Mouse (Mus musculus): ENCODE measurements around the gene Ptgdr2. TPM values are rescaled to one million over a fixed set of nuclear protein-coding genes. Genes with fewer than 3 reads are reported as not detected.

The Ptgdr2 gene
- polyA plus RNA-seq, 1 experiment from 2014 or later = 0.27 TPM

DNA sequence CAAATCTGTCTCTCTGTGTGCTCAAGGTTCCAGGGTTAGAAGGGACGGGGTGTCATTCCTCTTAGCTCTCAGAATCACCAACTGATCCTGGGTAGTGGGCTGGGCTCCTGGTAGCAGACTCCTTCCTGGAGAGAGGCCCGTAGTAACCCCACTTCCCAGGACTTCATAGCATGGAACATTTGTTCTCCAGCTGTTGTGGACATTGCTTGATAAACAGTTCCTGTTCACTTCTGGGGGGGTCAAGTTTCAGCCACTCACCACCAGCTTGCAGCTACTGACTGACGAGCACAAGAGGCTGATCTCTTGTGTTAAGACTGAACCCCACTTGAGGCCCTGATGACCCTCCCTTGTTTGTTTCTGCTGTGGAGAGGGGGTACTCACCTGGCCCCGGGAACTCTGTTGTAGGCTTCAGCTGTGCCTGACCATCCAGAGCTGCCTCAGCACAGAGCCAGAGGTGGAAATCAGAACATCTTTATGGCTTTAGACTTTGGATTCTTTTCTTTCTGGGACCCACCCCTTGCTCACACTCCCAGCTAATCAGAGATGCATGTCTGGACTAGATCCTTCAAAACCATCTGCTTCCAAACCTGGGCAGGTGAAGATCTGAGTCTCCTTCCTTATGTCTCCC lies 37.4 kb downstream of the Ptgdr2 start, which contains the start of gene Ms4a10:
TSS of gene Ms4a10 (minus strand) at position 433 of the 628 bp plus-strand sequence.
- no peak for ATAC-seq (replicated peaks; ENCODE audit: insufficient number of reproducible peaks, low FRiP score, low TSS enrichment)
- Histone ChIP-seq H3K4me2 (no peak within 1 kb of the TSS), H3K36me3 (ENCODE audit: control insufficient read depth, insufficient read depth, low read length) (no peaks in the 10 kb centered on the region), H3K27me3 (ENCODE audit: control insufficient read depth, insufficient read depth, low read length) (no peaks in the 10 kb centered on the region), H3K9me3 (replicated peaks; ENCODE audit: control insufficient read depth, low read length) (peaks cover 5% of the 10 kb centered on the region; the same call in 1 of the 2 replicates), H3K4me1 (ENCODE audit: control insufficient read depth, insufficient read depth, low read length) (peaks cover 6% of the 10 kb centered on the region; the same call in 1 of the 2 replicates), H3K27ac (ENCODE audit: low read depth, low read length) (no peak within 1 kb of the TSS), H3K9ac (ENCODE audit: low read depth, low read length) (no peak within 1 kb of the TSS), H3K4me3 (ENCODE audit: low read depth, low read length) (no peak within 1 kb of the TSS)
- 22% methylated on average over 4 of the region's 4 CpGs for WGBS (ENCODE audit: insufficient replicate concordance)

DNA sequence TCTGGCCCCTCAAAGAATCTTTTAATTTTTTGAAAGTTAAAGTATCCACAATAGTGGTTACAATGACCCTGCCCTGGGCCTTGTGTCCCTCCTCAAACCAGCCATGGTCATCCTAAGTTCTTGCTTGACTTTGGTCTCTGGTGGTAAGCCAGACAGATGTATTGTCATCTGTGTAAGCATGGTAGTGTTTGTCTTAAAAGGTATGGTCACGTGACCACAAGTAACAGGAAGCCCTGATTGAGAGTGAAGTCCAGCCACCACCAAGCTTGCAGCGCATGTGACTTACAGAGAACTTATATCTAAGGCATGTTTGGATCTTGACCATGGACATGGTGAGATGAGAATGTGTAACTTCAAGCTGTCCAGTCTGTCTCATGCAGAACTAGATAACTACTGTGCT lies 38.2 kb downstream of the Ptgdr2 start:
- Histone ChIP-seq H3K36me3 (ENCODE audit: control insufficient read depth, insufficient read depth, low read length) (no peaks in the 10 kb centered on the region), H3K9ac (ENCODE audit: low read depth, low read length) (no peak overlapping the region), H3K4me3 (ENCODE audit: low read depth, low read length) (no peak overlapping the region), H3K9me3 (replicated peaks; ENCODE audit: control insufficient read depth, low read length) (peaks cover 5% of the 10 kb centered on the region; the same call in 1 of the 2 replicates), H3K27me3 (ENCODE audit: control insufficient read depth, insufficient read depth, low read length) (no peaks in the 10 kb centered on the region), H3K27ac (ENCODE audit: low read depth, low read length) (no peak overlapping the region), H3K4me1 (ENCODE audit: control insufficient read depth, insufficient read depth, low read length) (peaks cover 6% of the 10 kb centered on the region; the same call in 1 of the 2 replicates), H3K4me2 (no peak overlapping the region)
- no peak for ATAC-seq (replicated peaks; ENCODE audit: insufficient number of reproducible peaks, low FRiP score, low TSS enrichment)
- WGBS (ENCODE audit: insufficient replicate concordance) = 82% methylated on average over 2 of the region's 2 CpGs

DNA sequence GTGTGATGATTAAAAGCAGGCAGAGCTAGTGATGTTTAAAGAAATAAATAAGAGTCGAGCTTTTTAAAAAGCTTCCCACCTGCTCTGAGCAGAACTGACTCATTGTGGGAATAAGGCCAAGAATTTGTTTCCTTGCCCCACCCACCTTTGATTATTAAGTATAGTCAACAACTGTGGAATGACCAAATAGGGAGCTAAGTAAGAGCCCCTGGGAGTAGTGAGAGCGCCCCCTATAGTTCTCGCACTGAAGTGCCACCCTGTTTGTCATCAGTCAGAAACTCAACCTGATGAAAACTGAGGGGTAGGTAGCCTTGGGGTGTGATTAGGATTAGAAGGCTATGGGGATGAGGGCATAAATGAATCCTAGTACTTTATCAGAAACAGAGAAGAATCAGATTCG lies 39.4 kb downstream of the Ptgdr2 start:
- Histone ChIP-seq H3K4me2 (no peak overlapping the region), H3K9me3 (replicated peaks; ENCODE audit: control insufficient read depth, low read length) (peaks cover 5% of the 10 kb centered on the region; the same call in 1 of the 2 replicates), H3K27ac (ENCODE audit: low read depth, low read length) (no peak overlapping the region), H3K27me3 (ENCODE audit: control insufficient read depth, insufficient read depth, low read length) (no peaks in the 10 kb centered on the region), H3K4me1 (ENCODE audit: control insufficient read depth, insufficient read depth, low read length) (peaks cover 6% of the 10 kb centered on the region; the same call in 1 of the 2 replicates), H3K4me3 (ENCODE audit: low read depth, low read length) (no peak overlapping the region), H3K9ac (ENCODE audit: low read depth, low read length) (no peak overlapping the region), H3K36me3 (ENCODE audit: control insufficient read depth, insufficient read depth, low read length) (no peaks in the 10 kb centered on the region)
- WGBS (ENCODE audit: insufficient replicate concordance) = 39% methylated on average over 4 of the region's 4 CpGs
- ATAC-seq (replicated peaks; ENCODE audit: insufficient number of reproducible peaks, low FRiP score, low TSS enrichment) = no peak

DNA sequence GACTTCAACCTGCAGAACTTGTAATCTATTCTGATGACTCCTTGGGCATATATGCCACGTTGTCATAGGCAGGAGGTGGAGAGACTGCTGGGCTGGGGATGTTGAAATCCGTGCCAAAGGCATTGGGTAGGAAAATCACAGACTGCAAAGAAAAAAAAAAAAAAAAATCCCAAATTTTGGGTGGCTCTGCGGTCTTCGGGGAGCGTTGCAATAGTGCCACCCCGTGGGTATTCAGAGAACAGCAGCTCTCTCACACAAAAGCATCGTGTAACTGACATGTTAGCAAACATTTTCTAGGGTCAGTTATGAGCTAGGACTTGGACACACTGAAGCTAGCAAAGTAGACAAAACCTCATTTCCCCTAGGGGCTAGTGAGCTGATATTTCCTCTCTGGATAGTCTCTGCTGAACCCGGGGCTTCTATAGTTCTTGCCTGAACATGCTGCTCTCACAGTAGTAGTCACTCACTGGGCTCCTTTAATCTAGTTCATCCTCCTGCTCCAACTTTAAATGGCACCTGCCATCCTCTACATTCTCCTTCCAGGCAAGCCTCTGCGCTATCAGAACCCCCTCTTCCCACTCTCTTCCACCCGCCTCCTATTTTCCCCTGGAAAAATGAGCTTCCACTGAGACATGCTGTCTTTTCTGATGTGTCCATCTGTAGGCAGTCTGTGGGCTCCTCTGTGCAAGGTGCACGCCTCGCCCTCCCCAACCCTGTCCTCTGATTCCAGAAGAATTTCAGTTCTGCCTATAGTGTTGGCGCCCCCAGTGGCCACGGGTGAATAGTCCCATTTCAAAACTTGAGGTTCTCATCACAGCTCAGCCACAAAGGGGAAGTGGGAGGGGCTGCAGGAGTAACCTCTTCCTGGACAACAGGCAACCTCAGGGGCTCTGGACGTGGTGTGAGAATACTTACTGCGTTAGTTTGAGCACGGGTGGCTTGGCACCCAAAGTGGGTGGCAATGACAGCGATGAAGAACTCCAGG lies 42.5 kb downstream of the Ptgdr2 start:
- Histone ChIP-seq H3K4me3 (ENCODE audit: low read depth, low read length) (no peak overlapping the region), H3K9me3 (replicated peaks; ENCODE audit: control insufficient read depth, low read length) (no peaks in the 10 kb centered on the region), H3K27ac (ENCODE audit: low read depth, low read length) (no peak overlapping the region), H3K4me2 (peak overlapping the region; percentile 20), H3K4me1 (ENCODE audit: control insufficient read depth, insufficient read depth, low read length) (0 out of 2 replicates have a peak, but pooled peaks cover 3% of the 10 kb centered on the region), H3K36me3 (ENCODE audit: control insufficient read depth, insufficient read depth, low read length) (no peaks in the 10 kb centered on the region), H3K27me3 (ENCODE audit: control insufficient read depth, insufficient read depth, low read length) (no peaks in the 10 kb centered on the region), H3K9ac (ENCODE audit: low read depth, low read length) (no peak overlapping the region)
- ATAC-seq (replicated peaks; ENCODE audit: insufficient number of reproducible peaks, low FRiP score, low TSS enrichment) = no peak; the same call in 1 of the 2 replicates
- 13% methylated on average over 18 of the region's 18 CpGs for WGBS (ENCODE audit: insufficient replicate concordance)

DNA sequence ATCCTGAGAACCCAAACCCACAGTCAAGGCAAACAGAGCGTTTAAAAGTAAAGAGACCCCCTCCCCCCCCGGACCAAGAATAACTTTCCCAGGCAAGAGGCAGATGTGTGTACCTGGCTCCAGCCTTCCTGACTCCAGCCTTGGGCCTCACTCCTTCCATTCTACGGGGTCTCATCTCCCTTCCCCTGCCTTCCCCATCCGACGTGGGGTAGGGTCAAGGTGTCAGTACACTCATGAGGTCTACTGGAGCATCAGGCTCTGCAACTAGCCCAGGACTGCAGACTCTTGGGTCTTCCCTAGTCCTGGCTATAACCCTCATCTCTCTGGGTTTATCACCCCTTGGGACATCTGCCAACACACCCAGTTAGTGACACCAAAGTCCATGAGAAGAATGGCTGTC lies 43.2 kb downstream of the Ptgdr2 start:
- no peak overlapping the region for H3K9ac ChIP-seq (ENCODE audit: low read depth, low read length)
- 0 out of 2 replicates have a peak, but pooled peaks cover 3% of the 10 kb centered on the region for H3K4me1 ChIP-seq (ENCODE audit: control insufficient read depth, insufficient read depth, low read length)
- H3K27ac ChIP-seq (ENCODE audit: low read depth, low read length) = no peak overlapping the region
- H3K27me3 ChIP-seq (ENCODE audit: control insufficient read depth, insufficient read depth, low read length) = no peaks in the 10 kb centered on the region
- no peak for ATAC-seq (replicated peaks; ENCODE audit: insufficient number of reproducible peaks, low FRiP score, low TSS enrichment)
- WGBS (ENCODE audit: insufficient replicate concordance) = 80% methylated on average over 5 of the region's 5 CpGs
- H3K4me2 ChIP-seq = no peak overlapping the region
- H3K9me3 ChIP-seq (replicated peaks; ENCODE audit: control insufficient read depth, low read length) = no peaks in the 10 kb centered on the region
- H3K4me3 ChIP-seq (ENCODE audit: low read depth, low read length) = no peak overlapping the region
- no peaks in the 10 kb centered on the region for H3K36me3 ChIP-seq (ENCODE audit: control insufficient read depth, insufficient read depth, low read length)

DNA sequence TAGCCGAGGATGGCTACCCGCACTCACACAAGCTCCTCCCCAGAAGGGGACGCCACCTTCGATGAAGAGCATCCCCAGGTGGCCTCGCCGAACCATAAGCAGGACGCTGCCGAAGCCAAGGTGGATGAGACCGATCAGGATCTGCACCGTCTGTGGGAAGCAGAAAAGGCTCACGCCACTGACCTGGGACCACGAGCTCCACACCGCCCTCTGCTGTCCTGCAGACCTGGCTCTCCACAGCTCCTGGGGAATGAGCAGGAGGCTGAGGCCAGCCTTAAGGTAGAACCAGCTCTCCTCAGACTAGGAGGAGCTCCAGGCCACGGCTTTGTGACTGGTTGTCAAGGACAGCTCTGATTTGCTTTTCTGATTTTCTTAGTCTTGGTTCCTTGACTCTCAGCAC lies 46.2 kb downstream of the Ptgdr2 start:
- Histone ChIP-seq H3K36me3 (ENCODE audit: control insufficient read depth, insufficient read depth, low read length) (no peaks in the 10 kb centered on the region), H3K9ac (ENCODE audit: low read depth, low read length) (no peak overlapping the region), H3K9me3 (replicated peaks; ENCODE audit: control insufficient read depth, low read length) (no peaks in the 10 kb centered on the region), H3K27me3 (ENCODE audit: control insufficient read depth, insufficient read depth, low read length) (no peaks in the 10 kb centered on the region), H3K27ac (ENCODE audit: low read depth, low read length) (no peak overlapping the region), H3K4me1 (ENCODE audit: control insufficient read depth, insufficient read depth, low read length) (0 out of 2 replicates have a peak, but pooled peaks cover 3% of the 10 kb centered on the region), H3K4me2 (peak overlapping the region; percentile 42), H3K4me3 (ENCODE audit: low read depth, low read length) (no peak overlapping the region)
- ATAC-seq (replicated peaks; ENCODE audit: insufficient number of reproducible peaks, low FRiP score, low TSS enrichment) = no peak
- WGBS (ENCODE audit: insufficient replicate concordance) = 16% methylated on average over 14 of the region's 14 CpGs

DNA sequence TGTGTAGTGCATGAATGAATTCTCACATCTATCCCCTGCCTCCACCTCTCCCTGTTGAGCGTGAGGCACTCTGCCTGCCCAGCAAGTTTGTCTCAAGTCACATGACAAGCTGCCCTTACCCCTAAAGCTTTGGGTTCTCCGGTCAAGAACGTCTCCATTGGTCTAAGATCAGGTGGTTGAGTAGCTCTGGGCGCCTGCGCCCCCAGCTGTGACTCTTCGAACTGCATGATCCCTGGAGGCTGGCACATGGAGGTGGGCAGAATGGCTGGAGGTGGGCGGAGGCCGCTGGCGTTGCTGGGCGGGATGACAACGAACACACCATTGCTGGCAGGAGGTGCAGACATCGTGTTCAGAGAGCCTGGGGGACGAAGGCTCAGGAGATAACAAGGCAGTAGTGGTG lies 47.6 kb downstream of the Ptgdr2 start:
- WGBS (ENCODE audit: insufficient replicate concordance) = 68% methylated on average over 13 of the region's 13 CpGs
- Histone ChIP-seq H3K4me3 (ENCODE audit: low read depth, low read length) (no peak overlapping the region), H3K9me3 (replicated peaks; ENCODE audit: control insufficient read depth, low read length) (no peaks in the 10 kb centered on the region), H3K4me1 (ENCODE audit: control insufficient read depth, insufficient read depth, low read length) (0 out of 2 replicates have a peak, but pooled peaks cover 3% of the 10 kb centered on the region), H3K4me2 (no peak overlapping the region), H3K27me3 (ENCODE audit: control insufficient read depth, insufficient read depth, low read length) (no peaks in the 10 kb centered on the region), H3K27ac (ENCODE audit: low read depth, low read length) (no peak overlapping the region), H3K9ac (ENCODE audit: low read depth, low read length) (no peak overlapping the region), H3K36me3 (ENCODE audit: control insufficient read depth, insufficient read depth, low read length) (no peaks in the 10 kb centered on the region)
- no peak for ATAC-seq (replicated peaks; ENCODE audit: insufficient number of reproducible peaks, low FRiP score, low TSS enrichment)

DNA sequence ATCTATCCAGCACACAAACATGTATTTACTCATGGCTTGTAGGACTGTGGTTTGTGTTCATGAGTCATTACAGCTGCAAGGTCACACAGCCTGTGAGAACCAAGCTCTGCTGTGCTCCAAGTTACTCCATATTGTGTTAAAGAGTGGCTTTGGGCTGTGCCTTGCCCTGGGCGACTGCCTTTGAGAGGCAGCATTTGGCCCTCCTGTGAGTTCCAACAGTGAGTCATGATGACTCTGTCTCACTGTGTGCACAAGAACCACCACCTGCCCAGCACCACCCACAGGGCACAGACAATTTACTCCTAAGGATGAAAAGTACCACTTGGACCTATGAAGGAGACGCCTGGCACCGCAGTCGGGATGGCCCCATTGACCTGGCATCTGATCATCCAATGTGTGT lies 48.9 kb downstream of the Ptgdr2 start:
- H3K4me3 ChIP-seq (ENCODE audit: low read depth, low read length) = no peak overlapping the region
- no peaks in the 10 kb centered on the region for H3K36me3 ChIP-seq (ENCODE audit: control insufficient read depth, insufficient read depth, low read length)
- H3K27ac ChIP-seq (ENCODE audit: low read depth, low read length) = no peak overlapping the region
- no peak for ATAC-seq (replicated peaks; ENCODE audit: insufficient number of reproducible peaks, low FRiP score, low TSS enrichment)
- peaks cover 8% of the 10 kb centered on the region for H3K4me1 ChIP-seq (ENCODE audit: control insufficient read depth, insufficient read depth, low read length)
- no peaks in the 10 kb centered on the region for H3K9me3 ChIP-seq (replicated peaks; ENCODE audit: control insufficient read depth, low read length)
- H3K27me3 ChIP-seq (ENCODE audit: control insufficient read depth, insufficient read depth, low read length) = no peaks in the 10 kb centered on the region
- 76% methylated on average over 4 of the region's 4 CpGs for WGBS (ENCODE audit: insufficient replicate concordance)
- H3K4me2 ChIP-seq = no peak overlapping the region
- H3K9ac ChIP-seq (ENCODE audit: low read depth, low read length) = no peak overlapping the region
